Mouse (Mus musculus) MEL (cell line): Measurements from ENCODE around the gene Fxr1.
A peak's percentile ranks its signal among the peaks of the same experiment; 100 is the strongest.

Experiments used
- E2F4 ChIP-seq: IDR thresholded peaks from 2 replicates; pipeline ENCODE4 v1.6.1; 2011; ENCODE audit warnings: low read depth, low read length, improper control_type of control experiment, borderline replicate concordance
- ETS1 ChIP-seq: IDR thresholded peaks from 2 replicates; pipeline ENCODE4 v1.6.1; 2012; ENCODE audit warnings: low read depth, mild to moderate bottlenecking, inconsistent platforms, low read length, improper control_type of control experiment, moderate library complexity
- SIN3A ChIP-seq: IDR thresholded peaks from 2 replicates; pipeline ENCODE4 v1.6.1; 2012; ENCODE audit warnings: low read length, improper control_type of control experiment, inconsistent platforms

DNA sequence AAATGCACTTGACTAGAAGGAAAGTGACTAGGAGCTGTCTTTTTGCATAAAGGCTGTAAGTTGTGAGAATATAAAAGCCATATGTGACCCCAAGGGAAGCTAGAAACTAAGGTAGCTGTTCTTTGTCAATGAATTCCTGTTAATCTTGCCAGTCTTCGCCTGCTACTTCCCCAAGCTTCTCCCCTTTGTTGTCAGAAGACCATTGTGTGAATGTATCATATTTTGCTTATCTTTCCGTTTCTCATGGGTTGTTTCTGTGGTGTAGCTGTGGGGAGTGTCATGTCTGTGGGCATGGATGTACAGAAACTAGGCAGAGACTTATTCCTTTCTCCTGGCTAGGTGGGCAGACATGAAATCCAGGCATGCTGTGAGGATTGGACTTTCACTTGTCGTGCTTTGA lies 62.2 kb downstream of the Fxr1 start:
- TF ChIP-seq E2F4 (no peak), ETS1 (peak; percentile 51; the same call in 1 of the 2 replicates), SIN3A (no peak)
